Mouse (Mus musculus) embryo, embryonic 11.5 days (tissue): ENCODE results near the gene Yju2.

ENCODE experiments used
- DNase-seq: peaks from one replicate; pipeline ENCODE4 v3.0.0-alpha.2; 2012; ENCODE audit warnings: low read depth, low spot score

The Yju2 gene

GRCm38 (mm10) chr17:56007444-56008355 lies 48.8 kb downstream of the Yju2 start:
- DNase-seq, result no peak

GRCm38 (mm10) chr17:56008356-56009087 lies 49.6 kb downstream of the Yju2 start:
- DNase-seq, result peak; percentile 93

GRCm38 (mm10) chr17:56009088-56009961 lies 50.4 kb downstream of the Yju2 start:
- peak; percentile 83 for DNase-seq

GRCm38 (mm10) chr17:56009962-56010240 lies 51.0 kb downstream of the Yju2 start:
- no peak for DNase-seq

GRCm38 (mm10) chr17:56010255-56010654 lies 51.4 kb downstream of the Yju2 start:
- no peak for DNase-seq

GRCm38 (mm10) chr17:56010681-56011080 lies 51.8 kb downstream of the Yju2 start:
- DNase-seq, result peak; percentile 47

GRCm38 (mm10) chr17:56011441-56011840 lies 52.5 kb downstream of the Yju2 start:
- DNase-seq, result no peak

GRCm38 (mm10) chr17:56015293-56015692 lies 56.4 kb downstream of the Yju2 start:
- DNase-seq, result no peak

GRCm38 (mm10) chr17:56016382-56016781 lies 57.5 kb downstream of the Yju2 start:
- no peak for DNase-seq

- no peak for DNase-seq
Observed at GRCm38 (mm10) chr17:56016793-56017785, 58.2 kb downstream of the Yju2 start.

- DNase-seq, result no peak
Observed at GRCm38 (mm10) chr17:56017848-56018247, 58.9 kb downstream of the Yju2 start.
